Mouse (Mus musculus): ENCODE data around the gene Ift88.

Ift88 gene

GRCm38 (mm10) chr14:57423432-57424211, at the start of gene Ift88:
Ift88 (plus strand) TSS chr14:57424062.
- peak; percentile 71 to 83 for DNase-seq (ENCODE audit: low spot score in 2 of 2)

- no peak for DNase-seq (ENCODE audit: low spot score in 2 of 2)
These were observed 48.7 kb upstream of the Ift88 start for GRCm38 (mm10) chr14:57375205-57375604.

GRCm38 (mm10) chr14:57376016-57376415, 47.8 kb upstream of the Ift88 start:
- DNase-seq (ENCODE audit: low spot score in 2 of 2) = no peak

- DNase-seq (ENCODE audit: low spot score in 2 of 2) = no peak
These were observed 46.9 kb upstream of the Ift88 start for GRCm38 (mm10) chr14:57376956-57377355.

GRCm38 (mm10) chr14:57377531-57377930, 46.3 kb upstream of the Ift88 start:
- no peak for DNase-seq (ENCODE audit: low spot score in 2 of 2)

GRCm38 (mm10) chr14:57385667-57386066, 38.2 kb upstream of the Ift88 start:
- no peak for DNase-seq (ENCODE audit: low spot score in 2 of 2)

- DNase-seq (ENCODE audit: low spot score in 2 of 2) = no peak
These were observed 36.9 kb upstream of the Ift88 start for GRCm38 (mm10) chr14:57386758-57387561.

- peak; percentile 21 to 48 for DNase-seq (ENCODE audit: low spot score in 2 of 2)
These were observed 32.2 kb upstream of the Ift88 start for GRCm38 (mm10) chr14:57391621-57392020.

GRCm38 (mm10) chr14:57392278-57392677, 31.6 kb upstream of the Ift88 start:
- DNase-seq (ENCODE audit: low spot score in 2 of 2) = no peak

- DNase-seq (ENCODE audit: low spot score in 2 of 2) = no peak
These were observed 28.4 kb upstream of the Ift88 start for GRCm38 (mm10) chr14:57395470-57395869.

GRCm38 (mm10) chr14:57397221-57397620, 26.6 kb upstream of the Ift88 start:
- no peak for DNase-seq (ENCODE audit: low spot score in 2 of 2)

- DNase-seq (ENCODE audit: low spot score in 2 of 2) = peak; percentile 85 to 92
These were observed 25.7 kb upstream of the Ift88 start, which contains the start of gene Cryl1 for GRCm38 (mm10) chr14:57398065-57398757. Cryl1 (minus strand) TSS chr14:57398529.

- no peak for DNase-seq (ENCODE audit: low spot score in 2 of 2)
These were observed 24.9 kb upstream of the Ift88 start for GRCm38 (mm10) chr14:57398813-57399427.

- no peak for DNase-seq (ENCODE audit: low spot score in 2 of 2)
These were observed 21.0 kb upstream of the Ift88 start for GRCm38 (mm10) chr14:57402815-57403214.

- DNase-seq (ENCODE audit: low spot score in 2 of 2) = peak in 1 of 2 experiments; percentile 16
These were observed 16.5 kb upstream of the Ift88 start for GRCm38 (mm10) chr14:57407039-57407987.

GRCm38 (mm10) chr14:57408100-57408499, 15.8 kb upstream of the Ift88 start:
- no peak for DNase-seq (ENCODE audit: low spot score in 2 of 2)

- DNase-seq (ENCODE audit: low spot score in 2 of 2) = no peak
These were observed 14.8 kb upstream of the Ift88 start for GRCm38 (mm10) chr14:57409106-57409505.

GRCm38 (mm10) chr14:57412166-57412565, 11.7 kb upstream of the Ift88 start:
- DNase-seq (ENCODE audit: low spot score in 2 of 2) = no peak

- DNase-seq (ENCODE audit: low spot score in 2 of 2) = no peak
These were observed 6.7 kb upstream of the Ift88 start for GRCm38 (mm10) chr14:57417187-57417586.

GRCm38 (mm10) chr14:57424212-57424561, 325 bp downstream of the Ift88 start:
- no peak for DNase-seq (ENCODE audit: low spot score in 2 of 2)

GRCm38 (mm10) chr14:57430451-57430850, 6.6 kb downstream of the Ift88 start:
- DNase-seq (ENCODE audit: low spot score in 2 of 2) = no peak
